ENCODE assay signal across 11 mouse cellular contexts in the genomic region with DNA sequence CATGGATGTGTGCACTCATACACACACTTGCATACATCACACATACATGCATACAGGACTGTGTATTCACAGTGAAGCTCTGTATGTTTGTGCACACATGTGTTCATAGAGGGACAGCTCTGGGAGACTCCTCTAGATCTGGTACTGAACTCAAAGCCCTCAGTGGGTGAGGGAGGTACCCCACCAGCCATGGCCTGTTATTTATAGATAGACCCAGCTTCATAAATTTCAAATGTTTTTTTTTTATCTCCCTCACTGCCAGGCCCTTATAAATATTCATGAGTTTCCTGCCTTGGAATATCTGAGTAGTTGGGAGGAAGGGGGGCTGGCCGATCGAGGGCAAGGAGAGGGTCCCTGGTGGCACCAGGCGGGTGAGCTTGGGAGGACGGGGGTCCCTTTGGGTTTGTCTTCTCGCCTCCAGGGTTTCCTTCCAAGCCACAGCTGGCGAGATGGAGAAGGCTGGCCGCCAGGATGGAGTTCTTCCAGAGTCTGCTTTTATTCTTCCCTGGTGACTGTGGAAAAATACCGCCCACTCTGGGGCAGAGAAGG. TPM values are rescaled to one million over a fixed set of nuclear protein-coding genes. Genes with fewer than 3 reads are reported as not detected.
DNase-seq lines count a peak whose midpoint lies in the region; ATAC-seq and TF ChIP-seq lines count a peak whose summit lies in the region.
"Had no signal": no experiment of that assay in that cellular context is flagged by ENCODE, and none has a peak within 500 bp of the region (broad histone marks: within the 10 kb centered on the region; RNA-seq: fewer than 3 reads in every experiment).

No protein-coding gene starts in this region.

- 63% methylated on average over 8 of the region's 8 CpGs for WGBS in heart, embryonic 10.5 days
- WGBS in midbrain, embryonic 10.5 days = 59% methylated on average over 8 of the region's 8 CpGs
- 67% methylated on average over 8 of the region's 8 CpGs for WGBS in stomach, postnatal 0 days

- no peak overlapping the region for H3K4me3 ChIP-seq in heart, embryonic 10.5 days
- no peak overlapping the region for H3K4me3 ChIP-seq in cortical plate, adult 2 months (ENCODE audit: insufficient read depth, low read length)
- no peak overlapping the region for H3K4me3 ChIP-seq in midbrain, embryonic 10.5 days
- no peak overlapping the region for H3K4me3 ChIP-seq in stomach, postnatal 0 days (ENCODE audit: low read depth, low read length)

- no peak for TF ChIP-seq EP300 in stomach, postnatal 0 days (optimal IDR thresholded peaks at IDR 0.05)

- no peak for TF ChIP-seq POLR2A in cortical plate, adult 2 months (IDR thresholded peaks at IDR 0.05; ENCODE audit: extremely low read depth, insufficient read depth, low read length)

- ATAC-seq in frontal cortex, adult (ENCODE audit: low TSS enrichment) = peak; percentile 60
- no peak for ATAC-seq in stomach, postnatal 0 days (ENCODE audit: low FRiP score, low TSS enrichment)

- peak; percentile 12 for DNase-seq in heart, adult 8-10 months (ENCODE audit: low spot score)
- DNase-seq in heart, embryonic 10.5 days (ENCODE audit: low spot score) = no peak
- no peak for DNase-seq in midbrain, embryonic 10.5 days (ENCODE audit: low spot score)
- no peak for DNase-seq in thymus, postnatal 14 days
- DNase-seq in stomach, postnatal 0 days (ENCODE audit: low spot score) = no peak
- DNase-seq in c-Kit-positive CD71-positive TER-119-positive erythroid progenitor cells, embryonic 14.5 days (ENCODE audit: low spot score) = no peak
- DNase-seq: kidney, postnatal 36 days; liver had no signal

- no peak overlapping the region for H3K4me2 ChIP-seq in stomach, postnatal 0 days (replicated peaks; ENCODE audit: low read depth)

- no peaks in the 10 kb centered on the region for H3K9me3 ChIP-seq in heart, embryonic 10.5 days
- H3K9me3 ChIP-seq in midbrain, embryonic 10.5 days (replicated peaks) = 0 out of 2 replicates have a peak, but pooled peaks cover 2% of the 10 kb centered on the region
- H3K9me3 ChIP-seq in stomach, postnatal 0 days (ENCODE audit: control insufficient read depth, low read length) = no peaks in the 10 kb centered on the region

- H3K27ac ChIP-seq in heart, embryonic 10.5 days = no peak overlapping the region
- peak overlapping the region; percentile 93 for H3K27ac ChIP-seq in cortical plate, adult 2 months (ENCODE audit: insufficient read depth, low read length)
- peak overlapping the region; percentile 82 for H3K27ac ChIP-seq in midbrain, embryonic 10.5 days (replicated peaks)
- no peak overlapping the region for H3K27ac ChIP-seq in stomach, postnatal 0 days (replicated peaks)

- TF ChIP-seq CTCF in cortical plate, adult 2 months (IDR thresholded peaks at IDR 0.05; ENCODE audit: extremely low read depth, insufficient read depth, low read length) = no peak
- no peak for TF ChIP-seq CTCF in stomach, postnatal 0 days (IDR thresholded peaks at IDR 0.05; ENCODE audit: low read depth)

- H3K36me3 ChIP-seq in heart, embryonic 10.5 days = no peaks in the 10 kb centered on the region
- H3K36me3 ChIP-seq in midbrain, embryonic 10.5 days = peaks cover 9% of the 10 kb centered on the region
- H3K36me3 ChIP-seq in stomach, postnatal 0 days (ENCODE audit: control insufficient read depth, insufficient read depth, low read length) = no peaks in the 10 kb centered on the region

- no peak overlapping the region for H3K9ac ChIP-seq in stomach, postnatal 0 days (ENCODE audit: low read length)

- no peaks in the 10 kb centered on the region for H3K4me1 ChIP-seq in heart, embryonic 10.5 days
- peaks cover 12% of the 10 kb centered on the region for H3K4me1 ChIP-seq in cortical plate, adult 2 months (ENCODE audit: control insufficient read depth, insufficient read depth, low read length)
- H3K4me1 ChIP-seq in midbrain, embryonic 10.5 days = peaks cover 14% of the 10 kb centered on the region
- H3K4me1 ChIP-seq in stomach, postnatal 0 days (replicated peaks; ENCODE audit: control insufficient read depth, insufficient read depth) = no peaks in the 10 kb centered on the region

- no peaks in the 10 kb centered on the region for H3K27me3 ChIP-seq in heart, embryonic 10.5 days (ENCODE audit: insufficient read depth, poor library complexity, severe bottlenecking)
- no peaks in the 10 kb centered on the region for H3K27me3 ChIP-seq in midbrain, embryonic 10.5 days (ENCODE audit: low read depth, poor library complexity, severe bottlenecking)
- H3K27me3 ChIP-seq in stomach, postnatal 0 days (ENCODE audit: control insufficient read depth, insufficient read depth, low read length) = no peaks in the 10 kb centered on the region

RNA-seq across cellular contexts. Expression of a gene that starts 42.2 kb away (rescaled TPM):
- total RNA-seq in heart, adult 8-10 months (2022) = under 1 TPM in 3 of 4 experiments, not detected in 1; 0.16 to 0.22 (median 0.22) TPM
- 1.3 and 3.2 TPM in 2 replicates for polyA plus RNA-seq in heart, embryonic 10.5 days (2016; fragmentation: Nextera tagmentation; extraction: Ambion mirVana)
- 202 and 204 TPM in 2 replicates for polyA plus RNA-seq in cortical plate, adult 2 months (2012; rRNA removed)
- 26.8 and 34.6 TPM in 2 replicates for polyA plus RNA-seq in midbrain, embryonic 10.5 days (2016; fragmentation: Nextera tagmentation; extraction: Ambion mirVana)
- polyA plus RNA-seq in stomach, postnatal 0 days (2015; fragmentation: Nextera tagmentation; extraction: Ambion mirVana) = 2.3 and 2.5 TPM in 2 replicates
- total RNA-seq: common myeloid progenitor, adult 5-6 weeks had no signal

RNA-seq across cellular contexts. Expression of a gene that starts 52.0 kb away (rescaled TPM):
- 10 to 100 TPM; 18.2 to 20.3 (median 19.7) TPM for total RNA-seq in heart, adult 8-10 months (2022)
- 68.6 and 80.2 TPM in 2 replicates for polyA plus RNA-seq in heart, embryonic 10.5 days (2016; fragmentation: Nextera tagmentation; extraction: Ambion mirVana)
- 47.1 and 47.4 TPM in 2 replicates for polyA plus RNA-seq in cortical plate, adult 2 months (2012; rRNA removed)
- polyA plus RNA-seq in midbrain, embryonic 10.5 days (2016; fragmentation: Nextera tagmentation; extraction: Ambion mirVana) = 84.0 and 91.4 TPM in 2 replicates
- 28.2 and 28.7 TPM in 2 replicates for polyA plus RNA-seq in stomach, postnatal 0 days (2015; fragmentation: Nextera tagmentation; extraction: Ambion mirVana)

RNA-seq across cellular contexts. Expression of a gene that starts 59.3 kb away (rescaled TPM):
- 10 to 100 TPM in 2 of 4 experiments, 1 to 10 TPM in 2; 8.2 to 11.4 (median 10.2) TPM for total RNA-seq in heart, adult 8-10 months (2022)
- polyA plus RNA-seq in heart, embryonic 10.5 days (2016; fragmentation: Nextera tagmentation; extraction: Ambion mirVana) = 22.2 and 23.0 TPM in 2 replicates
- 26.9 and 30.3 TPM in 2 replicates for polyA plus RNA-seq in cortical plate, adult 2 months (2012; rRNA removed)
- polyA plus RNA-seq in midbrain, embryonic 10.5 days (2016; fragmentation: Nextera tagmentation; extraction: Ambion mirVana) = 20.4 and 21.2 TPM in 2 replicates
- polyA plus RNA-seq in stomach, postnatal 0 days (2015; fragmentation: Nextera tagmentation; extraction: Ambion mirVana) = 7.2 and 8.2 TPM in 2 replicates

Comparison
In these comparisons a context has a peak if more than half of its experiments do, and no peak if none do; other contexts are left out.
1. H3K27ac ChIP-seq: peak in cortical plate, adult 2 months (single experiment) and midbrain, embryonic 10.5 days (single experiment); none in heart, embryonic 10.5 days (single experiment) and stomach, postnatal 0 days (single experiment).